Mouse (Mus musculus) kidney, adult 2 months (tissue): Measurements from ENCODE around the gene Vmn2r84.

Experiments used
- CTCF ChIP-seq: fragments of 200-500 bp; conservative IDR thresholded peaks from 2 replicates; pipeline ENCODE4 v1.5.1; 2011; ENCODE audit warnings: low read depth, mild to moderate bottlenecking, control low read depth, low read length, moderate library complexity, mixed read lengths; ENCODE audit not compliant: insufficient read depth, insufficient read length
- POLR2A ChIP-seq: fragments of 200-500 bp; IDR thresholded peaks from one replicate; pipeline ENCODE4 v1.6.1; 2011; ENCODE audit warnings: low read depth, low read length, control low read depth

DNA sequence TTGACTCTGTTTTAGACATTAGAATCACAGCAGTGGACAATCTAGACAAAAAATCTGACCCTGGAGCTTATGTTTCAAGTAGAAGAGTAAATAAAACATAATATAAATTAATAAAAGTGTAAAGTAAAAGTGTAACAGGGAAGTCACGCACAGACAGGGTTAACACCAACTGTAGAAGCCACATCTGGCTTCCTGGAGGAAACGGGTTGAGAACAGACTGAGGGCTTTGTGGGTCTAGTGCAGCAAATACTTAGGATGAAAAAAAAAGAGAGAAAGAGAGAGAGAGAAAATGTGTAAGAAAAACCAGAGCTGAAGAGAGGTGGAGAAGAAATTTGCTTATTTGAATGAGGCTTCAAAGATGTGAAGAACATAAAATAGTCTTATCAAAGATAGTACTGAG, 56.6 kb downstream of the Vmn2r84 start:
- no peak for TF ChIP-seq CTCF
- no peak for TF ChIP-seq POLR2A
